Mouse (Mus musculus) limb, embryonic 12.5 days (tissue): ENCODE measurements around the gene Olfr1509. TPM values are rescaled to one million over a fixed set of nuclear protein-coding genes. Genes with fewer than 3 reads are reported as not detected.
"Not testable (repeated sequence)": the region's sequence is repeated elsewhere in the genome, so short reads cannot be mapped to it uniquely, and the experiment has no call there.

Source experiments
- ATAC-seq: fragments of 200-750 bp; cut with Nextera tagmentation; 2 replicates; pipeline ENCODE4 v1.8.0; 2017; ENCODE audit warnings: low read depth, moderate TSS enrichment; ENCODE audit not compliant: insufficient number of reproducible peaks, insufficient read depth, low FRiP score, low TSS enrichment
- H3K27ac ChIP-seq: fragments of 300-500 bp; sonication (generic); 2 replicates; pipeline ENCODE4 v1.5.1; 2016; ENCODE audit warnings: mild to moderate bottlenecking, moderate library complexity
- H3K27me3 ChIP-seq: fragments of 300-500 bp; sonication (generic); 2 replicates; pipeline ENCODE4 v1.6.1; 2016; ENCODE audit warnings: mild to moderate bottlenecking, moderate library complexity
- H3K36me3 ChIP-seq: fragments of 300-500 bp; sonication (generic); 2 replicates; pipeline ENCODE4 v1.6.1; 2016; ENCODE audit warnings: mild to moderate bottlenecking, moderate library complexity
- H3K4me1 ChIP-seq: fragments of 300-500 bp; sonication (generic); replicated peaks from 2 replicates; pipeline ENCODE4 v1.6.1; 2016
- H3K4me2 ChIP-seq: fragments of 300-500 bp; sonication (generic); 2 replicates; pipeline ENCODE4 v1.6.1; 2016; ENCODE audit warnings: mild to moderate bottlenecking, moderate library complexity
- H3K4me3 ChIP-seq: fragments of 300-500 bp; sonication (generic); replicated peaks from 2 replicates; pipeline ENCODE4 v1.5.1; 2016; ENCODE audit warnings: mild to moderate bottlenecking
- H3K9ac ChIP-seq: fragments of 300-500 bp; sonication (generic); replicated peaks from 2 replicates; pipeline ENCODE4 v1.6.1; 2016; ENCODE audit warnings: mild to moderate bottlenecking, moderate library complexity
- H3K9me3 ChIP-seq: fragments of 300-500 bp; sonication (generic); 2 replicates; pipeline ENCODE4 v1.6.1; 2016; ENCODE audit warnings: mild to moderate bottlenecking, moderate library complexity
- WGBS: fragments of 180-500 bp; shearing (Covaris S2); methylation state at CpG from one replicate; pipeline ENCODE4 v1.1.7; 2016; 5-methylcytosine and 5-hydroxymethylcytosine counted together
- polyA plus RNA-seq: library from polyadenylated mRNA; unstranded; fragments of >200 nt; fragmentation: Nextera tagmentation; extraction: Ambion mirVana; gene quantifications from 2 replicates; pipeline ENCODE4 v1.2.1, GENCODE M21; 2016

The Olfr1509 gene
- not detected in 2 replicates for polyA plus RNA-seq

- H3K4me1 ChIP-seq = no peaks in the 10 kb centered on the region
- H3K4me3 ChIP-seq = no peak within 1 kb of the TSS
- no peak within 1 kb of the TSS for H3K9ac ChIP-seq
- no peaks in the 10 kb centered on the region for H3K9me3 ChIP-seq
- no peaks in the 10 kb centered on the region for H3K36me3 ChIP-seq
- no peak for ATAC-seq
- H3K27ac ChIP-seq = no peak within 1 kb of the TSS
- no peak within 1 kb of the TSS for H3K4me2 ChIP-seq
- no peaks in the 10 kb centered on the region for H3K27me3 ChIP-seq
Observed at GRCm38 (mm10) chr14:52442690-52443089, at the start of gene Olfr1509. TSS of gene Olfr1509 (plus strand) at chr14:52442990.

- no peak within 1 kb of the TSS for H3K4me3 ChIP-seq
- no peak for ATAC-seq
- H3K9me3 ChIP-seq = no peaks in the 10 kb centered on the region
- no peaks in the 10 kb centered on the region for H3K4me1 ChIP-seq
- H3K27me3 ChIP-seq = no peaks in the 10 kb centered on the region
- H3K9ac ChIP-seq = no peak within 1 kb of the TSS
- no peaks in the 10 kb centered on the region for H3K36me3 ChIP-seq
- WGBS = 75% methylated on average over 4 of the region's 4 CpGs
- H3K27ac ChIP-seq = no peak within 1 kb of the TSS
- H3K4me2 ChIP-seq = no peak within 1 kb of the TSS
Observed at GRCm38 (mm10) chr14:52397279-52397678, 45.5 kb upstream of the Olfr1509 start, which contains the start of gene Olfr1511. TSS of gene Olfr1511 (minus strand) at chr14:52397379.

- not testable (repeated sequence) for H3K27ac ChIP-seq, H3K4me2 ChIP-seq, ATAC-seq, H3K9me3 ChIP-seq, H3K4me3 ChIP-seq, H3K9ac ChIP-seq, H3K36me3 ChIP-seq, H3K27me3 ChIP-seq, H3K4me1 ChIP-seq
- 92% methylated on average over 8 of the region's 10 CpGs for WGBS
Observed at GRCm38 (mm10) chr14:52410142-52410919, 32.5 kb upstream of the Olfr1509 start.

- H3K27me3 ChIP-seq = no peaks in the 10 kb centered on the region
- no peak within 1 kb of the TSS for H3K4me3 ChIP-seq
- H3K4me1 ChIP-seq = no peaks in the 10 kb centered on the region
- 87% methylated on average over 3 of the region's 3 CpGs for WGBS
- H3K4me2 ChIP-seq = no peak within 1 kb of the TSS
- ATAC-seq = no peak
- no peaks in the 10 kb centered on the region for H3K9me3 ChIP-seq
- no peak within 1 kb of the TSS for H3K27ac ChIP-seq
- H3K9ac ChIP-seq = no peak within 1 kb of the TSS
- no peaks in the 10 kb centered on the region for H3K36me3 ChIP-seq
Observed at GRCm38 (mm10) chr14:52414273-52414672, 28.5 kb upstream of the Olfr1509 start, which contains the start of gene Olfr1510. TSS of gene Olfr1510 (minus strand) at chr14:52414373.

- no peaks in the 10 kb centered on the region for H3K4me1 ChIP-seq
- no peaks in the 10 kb centered on the region for H3K36me3 ChIP-seq
- no peak overlapping the region for H3K9ac ChIP-seq
- H3K27me3 ChIP-seq = no peaks in the 10 kb centered on the region
- H3K9me3 ChIP-seq = no peaks in the 10 kb centered on the region
- H3K4me3 ChIP-seq = no peak overlapping the region
- 92% methylated on average over 1 of the region's 1 CpGs for WGBS
- no peak overlapping the region for H3K27ac ChIP-seq
- H3K4me2 ChIP-seq = no peak overlapping the region
- ATAC-seq = no peak
Observed at GRCm38 (mm10) chr14:52427686-52428085, 15.1 kb upstream of the Olfr1509 start.

- 83% methylated on average over 8 of the region's 8 CpGs for WGBS
- Histone ChIP-seq H3K4me1 (no peaks in the 10 kb centered on the region), H3K27ac (no peak overlapping the region), H3K4me3 (no peak overlapping the region), H3K27me3 (no peaks in the 10 kb centered on the region), H3K36me3 (no peaks in the 10 kb centered on the region), H3K9ac (no peak overlapping the region), H3K9me3 (no peaks in the 10 kb centered on the region), H3K4me2 (no peak overlapping the region)
- ATAC-seq = no peak
Observed at GRCm38 (mm10) chr14:52451138-52451537, 8.3 kb downstream of the Olfr1509 start.

GRCm38 (mm10) chr14:52461928-52462327, 19.1 kb downstream of the Olfr1509 start:
- no peak overlapping the region for H3K27ac ChIP-seq
- ATAC-seq = no peak
- no peaks in the 10 kb centered on the region for H3K4me1 ChIP-seq
- H3K4me2 ChIP-seq = no peak overlapping the region
- H3K4me3 ChIP-seq = no peak overlapping the region
- no peaks in the 10 kb centered on the region for H3K9me3 ChIP-seq
- no peak overlapping the region for H3K9ac ChIP-seq
- H3K27me3 ChIP-seq = no peaks in the 10 kb centered on the region
- no peaks in the 10 kb centered on the region for H3K36me3 ChIP-seq

GRCm38 (mm10) chr14:52465738-52466137, 22.9 kb downstream of the Olfr1509 start:
- Histone ChIP-seq H3K9ac (no peak overlapping the region), H3K36me3 (no peaks in the 10 kb centered on the region), H3K27me3 (no peaks in the 10 kb centered on the region), H3K4me1 (no peaks in the 10 kb centered on the region), H3K4me2 (no peak overlapping the region), H3K9me3 (no peaks in the 10 kb centered on the region), H3K4me3 (no peak overlapping the region), H3K27ac (no peak overlapping the region)
- no peak for ATAC-seq
- WGBS = 78% methylated on average over 1 of the region's 1 CpGs

GRCm38 (mm10) chr14:52467395-52467794, 24.6 kb downstream of the Olfr1509 start, which contains the start of gene Olfr1508:
TSS of gene Olfr1508 (minus strand) at chr14:52467495.
- 45% methylated on average over 2 of the region's 2 CpGs for WGBS
- Histone ChIP-seq H3K36me3 (no peaks in the 10 kb centered on the region), H3K9ac (no peak within 1 kb of the TSS), H3K4me1 (no peaks in the 10 kb centered on the region), H3K27me3 (no peaks in the 10 kb centered on the region), H3K27ac (no peak within 1 kb of the TSS), H3K4me3 (no peak within 1 kb of the TSS), H3K9me3 (no peaks in the 10 kb centered on the region), H3K4me2 (no peak within 1 kb of the TSS)
- ATAC-seq = no peak

- no peaks in the 10 kb centered on the region for H3K36me3 ChIP-seq
- no peaks in the 10 kb centered on the region for H3K4me1 ChIP-seq
- 65% methylated on average over 4 of the region's 4 CpGs for WGBS
- no peak within 1 kb of the TSS for H3K4me2 ChIP-seq
- no peak within 1 kb of the TSS for H3K9ac ChIP-seq
- no peaks in the 10 kb centered on the region for H3K27me3 ChIP-seq
- no peak for ATAC-seq
- H3K4me3 ChIP-seq = no peak within 1 kb of the TSS
- H3K9me3 ChIP-seq = 0 out of 2 replicates have a peak, but pooled peaks cover 3% of the 10 kb centered on the region
- no peak within 1 kb of the TSS for H3K27ac ChIP-seq
Observed at GRCm38 (mm10) chr14:52495516-52495915, 52.7 kb downstream of the Olfr1509 start, which contains the start of gene Olfr1507. TSS of gene Olfr1507 (minus strand) at chr14:52495749.
